Mouse (Mus musculus) lung, embryonic 14.5 days (tissue): ENCODE measurements around the gene Bicdl2. TPM values are rescaled to one million over a fixed set of nuclear protein-coding genes. Genes with fewer than 3 reads are reported as not detected.

Experiments used
- ATAC-seq: fragments of 200-750 bp; cut with Nextera tagmentation; 2 replicates; pipeline ENCODE4 v1.8.0; 2017; ENCODE audit warnings: mild to moderate bottlenecking, moderate TSS enrichment, moderate library complexity; ENCODE audit not compliant: insufficient read depth
- DNase-seq: peaks from one replicate; pipeline ENCODE4 v3.0.0-alpha.2; 2015
- H3K27ac ChIP-seq: fragments of 300-500 bp; sonication (generic); 2 replicates; pipeline ENCODE4 v1.5.1; 2014; ENCODE audit warnings: low read depth, mild to moderate bottlenecking, moderate library complexity
- H3K27me3 ChIP-seq: fragments of 300-500 bp; sonication (generic); 2 replicates; pipeline ENCODE4 v1.6.1; 2014; ENCODE audit warnings: low read length, control low read depth; ENCODE audit not compliant: insufficient read depth
- H3K36me3 ChIP-seq: fragments of 300-500 bp; sonication (generic); 2 replicates; pipeline ENCODE4 v1.6.1; 2014; ENCODE audit warnings: control low read depth; ENCODE audit not compliant: insufficient read depth
- H3K4me1 ChIP-seq: fragments of 300-500 bp; sonication (generic); 2 replicates; pipeline ENCODE4 v1.6.1; 2014; ENCODE audit warnings: antibody characterized with exemption, control low read depth; ENCODE audit not compliant: insufficient read depth
- H3K4me2 ChIP-seq: fragments of 300-500 bp; sonication (generic); 2 replicates; pipeline ENCODE4 v1.6.1; 2014; ENCODE audit warnings: mild to moderate bottlenecking
- H3K4me3 ChIP-seq: fragments of 300-500 bp; sonication (generic); 2 replicates; pipeline ENCODE4 v1.5.1; 2014; ENCODE audit warnings: low read depth, low read length
- H3K9ac ChIP-seq: fragments of 300-500 bp; sonication (generic); 2 replicates; pipeline ENCODE4 v1.6.1; 2014
- H3K9me3 ChIP-seq: fragments of 300-500 bp; sonication (generic); 2 replicates; pipeline ENCODE4 v1.6.1; 2016; ENCODE audit warnings: low read depth, low read length, control low read depth
- CTCF ChIP-seq: IDR thresholded peaks from 2 replicates; pipeline ENCODE4 v1.5.1; 2016; ENCODE audit warnings: antibody characterized with exemption, low read depth
- WGBS: fragments of 180-500 bp; shearing (Covaris S2); extraction: QIAGEN DNeasy Blood & Tissue Kit; methylation state at CpG from one replicate; pipeline ENCODE4 v1.1.7; 2014; 5-methylcytosine and 5-hydroxymethylcytosine counted together
- polyA plus RNA-seq: library from polyadenylated mRNA; unstranded; fragments of >200 nt; fragmentation: Nextera tagmentation; extraction: Ambion mirVana; gene quantifications from 2 replicates; pipeline ENCODE4 v1.2.1, GENCODE M21; 2014

The Bicdl2 gene
- polyA plus RNA-seq, 1 experiment from 2014 or later = 1.9 TPM

DNA sequence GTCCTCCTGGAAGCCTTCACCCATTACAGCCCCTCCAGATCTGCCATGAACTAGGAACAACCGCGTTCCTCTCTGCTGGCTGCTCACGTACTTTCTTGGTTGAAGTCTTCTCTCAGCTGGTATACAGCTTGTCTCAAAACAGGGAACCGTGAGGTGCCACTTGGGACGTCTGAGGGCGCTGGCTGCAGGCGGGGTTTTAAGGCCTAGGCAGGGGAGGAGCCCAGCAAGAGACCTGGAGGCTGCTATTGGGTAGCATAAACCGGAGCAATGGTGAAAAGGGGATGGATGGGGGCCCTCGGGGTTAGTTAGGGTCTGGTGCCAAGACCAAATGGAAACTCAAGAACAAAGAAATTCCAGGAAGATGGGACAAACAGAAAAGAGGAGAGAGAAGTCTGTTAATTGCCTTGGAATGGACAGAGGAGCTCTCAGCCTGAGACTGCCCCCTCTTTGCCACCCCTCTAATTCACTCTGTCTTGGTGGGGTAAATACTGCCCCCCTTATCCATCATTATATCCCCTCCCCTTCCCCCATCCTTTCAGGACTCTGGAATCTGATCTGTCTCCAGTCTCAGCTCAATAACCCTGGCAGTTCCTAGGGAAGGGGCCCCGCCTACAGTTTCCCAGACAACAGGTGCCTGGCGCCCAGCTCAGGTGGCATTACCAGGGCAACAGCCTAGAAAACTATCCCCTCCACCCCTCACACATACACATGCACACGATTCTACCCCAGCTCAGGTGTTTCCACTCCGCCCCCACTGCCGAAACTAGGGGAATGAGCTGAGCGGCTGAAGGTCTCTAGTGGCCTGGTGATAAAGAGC is 23.8 kb downstream of the Bicdl2 start, which contains the start of gene Cldn9:
TSS of gene Cldn9 (minus strand) at position 171 of the 817 bp plus-strand sequence.
- Histone ChIP-seq H3K4me2 (peak within 1 kb of the TSS; percentile 59), H3K4me1 (peaks cover 3% of the 10 kb centered on the region; the same call in 1 of the 2 replicates), H3K27ac (peak within 1 kb of the TSS; percentile 78), H3K9me3 (no peaks in the 10 kb centered on the region), H3K36me3 (0 out of 2 replicates have a peak, but pooled peaks cover 3% of the 10 kb centered on the region), H3K9ac (peak within 1 kb of the TSS; percentile 20; the same call in 1 of the 2 replicates), H3K4me3 (peak within 1 kb of the TSS; percentile 8; the same call in 1 of the 2 replicates), H3K27me3 (peaks cover 50% of the 10 kb centered on the region)
- peak; percentile 61 for DNase-seq
- ATAC-seq = peak; percentile 87
- TF ChIP-seq CTCF = no peak
- 20% methylated on average over 15 of the region's 15 CpGs for WGBS

GRCm38 (mm10) chr17:23694491-23694890 is 34.2 kb downstream of the Bicdl2 start:
- WGBS = 42% methylated on average over 1 of the region's 1 CpGs
- peaks cover 6% of the 10 kb centered on the region; the same call in 1 of the 2 replicates for H3K27me3 ChIP-seq
- 0 out of 2 replicates have a peak overlapping the region, but pooled peaks have one; percentile 4 for H3K4me2 ChIP-seq
- H3K36me3 ChIP-seq = no peaks in the 10 kb centered on the region
- peak overlapping the region; percentile 58 for H3K27ac ChIP-seq
- TF ChIP-seq CTCF = no peak
- ATAC-seq (peak; percentile 38; the same call in 1 of the 2 replicates), DNase-seq (peak; percentile 54)
- H3K9ac ChIP-seq = no peak overlapping the region
- H3K4me3 ChIP-seq = no peak overlapping the region
- peaks cover 8% of the 10 kb centered on the region for H3K4me1 ChIP-seq
- H3K9me3 ChIP-seq = no peaks in the 10 kb centered on the region

GRCm38 (mm10) chr17:23695801-23696200 is 35.5 kb downstream of the Bicdl2 start:
- no peak overlapping the region for H3K9ac ChIP-seq
- peaks cover 11% of the 10 kb centered on the region for H3K27me3 ChIP-seq
- no peaks in the 10 kb centered on the region for H3K9me3 ChIP-seq
- WGBS = 11% methylated on average over 3 of the region's 3 CpGs
- TF ChIP-seq CTCF = no peak
- H3K4me2 ChIP-seq = no peak overlapping the region
- ATAC-seq (peak; percentile 65), DNase-seq (peak; percentile 53)
- H3K27ac ChIP-seq = peak overlapping the region; percentile 67
- no peaks in the 10 kb centered on the region for H3K36me3 ChIP-seq
- peaks cover 8% of the 10 kb centered on the region for H3K4me1 ChIP-seq
- H3K4me3 ChIP-seq = no peak overlapping the region

GRCm38 (mm10) chr17:23699131-23700077 is 39.1 kb downstream of the Bicdl2 start:
- Histone ChIP-seq H3K36me3 (no peaks in the 10 kb centered on the region), H3K4me3 (peak overlapping the region; percentile 64), H3K27me3 (peaks cover 11% of the 10 kb centered on the region), H3K4me2 (peak overlapping the region; percentile 100), H3K9ac (peak overlapping the region; percentile 54), H3K27ac (no peak overlapping the region), H3K9me3 (no peaks in the 10 kb centered on the region), H3K4me1 (peaks cover 7% of the 10 kb centered on the region)
- DNase-seq (peak; percentile 63), ATAC-seq (peak; percentile 19; the same call in 1 of the 2 replicates)
- TF ChIP-seq CTCF = no peak
- WGBS = under 1% methylated on average over 101 of the region's 101 CpGs

DNA sequence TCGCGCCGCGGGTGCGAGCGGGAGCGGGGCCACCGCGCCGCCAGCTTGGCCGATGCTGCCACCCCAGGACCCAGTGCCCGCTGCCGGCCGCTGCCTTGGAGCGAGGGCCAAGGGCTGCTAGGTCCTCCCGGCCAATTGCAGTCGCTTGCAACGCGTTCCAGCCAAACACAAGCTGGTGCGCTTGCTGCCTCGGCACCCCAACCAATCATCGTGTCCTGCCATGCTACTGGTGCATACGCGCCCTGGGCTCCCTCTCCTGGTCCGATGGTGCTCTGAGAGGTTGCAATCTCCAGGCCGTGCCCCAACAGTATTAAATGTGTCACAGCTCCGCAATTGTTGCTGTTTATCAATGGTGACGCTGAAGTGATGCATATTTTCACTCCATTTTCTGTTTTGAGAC is 39.8 kb downstream of the Bicdl2 start:
- no peaks in the 10 kb centered on the region for H3K9me3 ChIP-seq
- H3K4me3 ChIP-seq = peak overlapping the region; percentile 64
- no peak overlapping the region for H3K27ac ChIP-seq
- H3K9ac ChIP-seq = peak overlapping the region; percentile 54
- peak overlapping the region; percentile 100 for H3K4me2 ChIP-seq
- TF ChIP-seq CTCF = peak; percentile 81
- under 1% methylated on average over 27 of the region's 28 CpGs for WGBS
- DNase-seq = peak; percentile 93
- ATAC-seq = peak; percentile 94
- H3K4me1 ChIP-seq = no peaks in the 10 kb centered on the region; the same call in none of the 2 replicates
- no peaks in the 10 kb centered on the region for H3K36me3 ChIP-seq
- H3K27me3 ChIP-seq = peaks cover 11% of the 10 kb centered on the region

GRCm38 (mm10) chr17:23703301-23703700 is 43.0 kb downstream of the Bicdl2 start:
- Histone ChIP-seq H3K4me1 (no peaks in the 10 kb centered on the region), H3K4me3 (no peak overlapping the region), H3K9me3 (no peaks in the 10 kb centered on the region), H3K27ac (no peak overlapping the region), H3K36me3 (no peaks in the 10 kb centered on the region), H3K4me2 (no peak overlapping the region), H3K27me3 (peaks cover 11% of the 10 kb centered on the region), H3K9ac (no peak overlapping the region)
- TF ChIP-seq CTCF = no peak
- ATAC-seq = no peak
- 81% methylated on average over 9 of the region's 9 CpGs for WGBS
- DNase-seq = no peak
